In the genomic region with DNA sequence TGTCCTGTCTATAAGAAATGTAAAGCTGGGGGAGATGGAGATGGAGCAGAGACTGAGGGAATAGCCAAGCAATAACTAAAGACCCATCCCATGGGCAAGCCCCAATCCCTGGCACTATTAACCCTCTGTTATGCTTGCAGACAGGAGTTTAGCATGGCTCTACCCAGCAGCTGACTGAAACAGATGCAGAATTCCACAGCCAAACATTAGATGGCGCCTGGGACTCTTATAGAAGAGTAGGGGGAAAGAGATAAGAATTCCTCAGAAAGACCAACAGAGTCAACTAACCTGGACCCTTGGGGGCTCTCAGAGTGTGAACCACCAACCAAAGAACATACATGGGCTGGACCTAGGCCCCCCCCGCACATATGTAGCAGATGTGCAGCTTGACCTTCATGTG, we compare ENCODE assay signal across 18 mouse cellular contexts. TPM values are rescaled to one million over a fixed set of nuclear protein-coding genes. Genes with fewer than 3 reads are reported as not detected.
A peak's percentile ranks its signal among the peaks of the same experiment; 100 is the strongest.
DNase-seq lines count a peak whose midpoint lies in the region; ATAC-seq and TF ChIP-seq lines count a peak whose summit lies in the region.
"Had no signal": no experiment of that assay in that cellular context is flagged by ENCODE, and none has a peak within 500 bp of the region (broad histone marks: within the 10 kb centered on the region; RNA-seq: fewer than 3 reads in every experiment).

No protein-coding gene starts in this region.

- H3K9ac ChIP-seq in embryonic facial prominence, embryonic 11.5 days (replicated peaks; ENCODE audit: low read length), result no peak overlapping the region
- H3K9ac ChIP-seq: embryonic facial prominence, embryonic 15.5 days; liver, embryonic 13.5 days; neural tube, embryonic 13.5 days; stomach, embryonic 15.5 days had no signal

- TF ChIP-seq POLR2A in kidney, adult 2 months (IDR thresholded peaks at IDR 0.05; ENCODE audit: low read depth, low read length), result no peak
- no peak for TF ChIP-seq POLR2A in lung, adult 2 months (IDR thresholded peaks at IDR 0.05; ENCODE audit: borderline replicate concordance, extremely low read depth, low read depth, low read length)

- H3K4me1 ChIP-seq in embryonic facial prominence, embryonic 11.5 days (ENCODE audit: control insufficient read depth, insufficient read depth, low read length), result no peaks in the 10 kb centered on the region
- no peaks in the 10 kb centered on the region for H3K4me1 ChIP-seq in embryonic facial prominence, embryonic 10.5 days
- no peaks in the 10 kb centered on the region for H3K4me1 ChIP-seq in kidney, adult 2 months (ENCODE audit: control insufficient read depth, insufficient read depth, low read length)
- H3K4me1 ChIP-seq in lung, adult 2 months (ENCODE audit: control insufficient read depth, insufficient read depth, low read length), result no peaks in the 10 kb centered on the region
- H3K4me1 ChIP-seq: embryonic facial prominence, embryonic 15.5 days; limb, embryonic 10.5 days; liver, embryonic 13.5 days; neural tube, embryonic 13.5 days; stomach, embryonic 15.5 days had no signal

- peak; percentile 2 for DNase-seq in embryonic facial prominence, embryonic 11.5 days (ENCODE audit: low spot score)
- DNase-seq in embryonic facial prominence, embryonic 10.5 days (ENCODE audit: low spot score), result no peak
- DNase-seq in kidney, adult 2 months, result no peak
- no peak for DNase-seq in kidney, adult 11 months
- peak; percentile 16 for DNase-seq in lung, postnatal 10 days
- DNase-seq in lung, adult 2 months, result no peak
- peak; percentile 18 for DNase-seq in retina, postnatal 1 day
- DNase-seq: adrenal gland, postnatal 36 days; cerebellum, postnatal 25 days; heart, postnatal 10 days; liver, embryonic 13.5 days; thymus, postnatal 14 days had no signal

- 0 out of 2 replicates have a peak, but pooled peaks have one; percentile 22 for TF ChIP-seq CTCF in kidney, adult 2 months (conservative IDR thresholded peaks at IDR 0.05; ENCODE audit: insufficient read depth, insufficient read length, low read depth, low read length)
- TF ChIP-seq CTCF in lung, adult 2 months (IDR thresholded peaks at IDR 0.05; ENCODE audit: insufficient read depth, low read length), result no peak

- no peaks in the 10 kb centered on the region; the same call in none of the 2 replicates for H3K36me3 ChIP-seq in embryonic facial prominence, embryonic 11.5 days (replicated peaks; ENCODE audit: control insufficient read depth, insufficient read depth, low read depth, low read length)
- H3K36me3 ChIP-seq in embryonic facial prominence, embryonic 10.5 days (replicated peaks), result peaks cover 76% of the 10 kb centered on the region
- peaks cover 10% of the 10 kb centered on the region for H3K36me3 ChIP-seq in kidney, adult 2 months (ENCODE audit: control insufficient read depth, insufficient read depth, low read length)

- 56% methylated on average over 2 of the region's 2 CpGs for WGBS in embryonic facial prominence, embryonic 11.5 days
- 56% methylated on average over 2 of the region's 2 CpGs for WGBS in embryonic facial prominence, embryonic 10.5 days
- 77% methylated on average over 2 of the region's 2 CpGs for WGBS in kidney, adult 2 months
- 74% methylated on average over 2 of the region's 2 CpGs for WGBS in lung, adult 2 months

- H3K4me3 ChIP-seq in embryonic facial prominence, embryonic 11.5 days (ENCODE audit: low read depth, low read length), result no peak overlapping the region
- H3K4me3 ChIP-seq in embryonic facial prominence, embryonic 10.5 days, result no peak overlapping the region
- H3K4me3 ChIP-seq in kidney, adult 2 months (ENCODE audit: insufficient read depth, low read depth, low read length), result no peak overlapping the region
- no peak overlapping the region for H3K4me3 ChIP-seq in lung, adult 2 months (replicated peaks; ENCODE audit: extremely low read depth, low read depth, low read length)
- H3K4me3 ChIP-seq: embryonic facial prominence, embryonic 15.5 days; limb, embryonic 10.5 days; liver, embryonic 13.5 days; neural tube, embryonic 13.5 days; stomach, embryonic 15.5 days had no signal

- no peak overlapping the region for H3K4me2 ChIP-seq in embryonic facial prominence, embryonic 11.5 days (ENCODE audit: low read depth, low read length)
- H3K4me2 ChIP-seq: embryonic facial prominence, embryonic 15.5 days; liver, embryonic 13.5 days; neural tube, embryonic 13.5 days; stomach, embryonic 15.5 days had no signal

- H3K27ac ChIP-seq in embryonic facial prominence, embryonic 11.5 days (replicated peaks; ENCODE audit: low read depth, low read length), result no peak overlapping the region
- H3K27ac ChIP-seq in embryonic facial prominence, embryonic 10.5 days (replicated peaks), result no peak overlapping the region
- H3K27ac ChIP-seq in kidney, adult 2 months (ENCODE audit: insufficient read depth, low read depth, low read length), result no peak overlapping the region
- H3K27ac ChIP-seq: embryonic facial prominence, embryonic 15.5 days; limb, embryonic 10.5 days; liver, embryonic 13.5 days; macrophage; neural tube, embryonic 13.5 days; stomach, embryonic 15.5 days had no signal

- no peak for ATAC-seq in embryonic facial prominence, embryonic 11.5 days (replicated peaks; ENCODE audit: insufficient number of reproducible peaks, low FRiP score, low TSS enrichment, low read depth)
- ATAC-seq: Patski had no signal

- H3K27me3 ChIP-seq in embryonic facial prominence, embryonic 11.5 days (ENCODE audit: control insufficient read depth, insufficient read depth, low read length), result no peaks in the 10 kb centered on the region
- H3K27me3 ChIP-seq in embryonic facial prominence, embryonic 10.5 days (replicated peaks; ENCODE audit: low read depth, poor library complexity, severe bottlenecking), result no peaks in the 10 kb centered on the region
- H3K27me3 ChIP-seq in kidney, adult 2 months (replicated peaks; ENCODE audit: control insufficient read depth, insufficient read depth, low read length), result no peaks in the 10 kb centered on the region
- H3K27me3 ChIP-seq: embryonic facial prominence, embryonic 15.5 days; liver, embryonic 13.5 days; neural tube, embryonic 13.5 days; Patski; stomach, embryonic 15.5 days had no signal

- H3K9me3 ChIP-seq in embryonic facial prominence, embryonic 11.5 days (replicated peaks; ENCODE audit: control insufficient read depth, low read length), result no peaks in the 10 kb centered on the region
- no peaks in the 10 kb centered on the region for H3K9me3 ChIP-seq in embryonic facial prominence, embryonic 10.5 days
- H3K9me3 ChIP-seq: embryonic facial prominence, embryonic 15.5 days; limb, embryonic 10.5 days; liver, embryonic 13.5 days; neural tube, embryonic 13.5 days; stomach, embryonic 15.5 days had no signal

RNA-seq across cellular contexts. Expression of gene Mon2, which starts 36.4 kb away (rescaled TPM):
- 24.8 and 28.6 TPM in 2 replicates for polyA plus RNA-seq in embryonic facial prominence, embryonic 11.5 days (2014; fragmentation: Nextera tagmentation; extraction: Ambion mirVana)
- 21.9 and 26.0 TPM in 2 replicates for polyA plus RNA-seq in embryonic facial prominence, embryonic 10.5 days (2016; fragmentation: Nextera tagmentation; extraction: Ambion mirVana)
- polyA plus RNA-seq in kidney, adult 2 months (2012; rRNA removed), result 42.6 and 50.2 TPM in 2 replicates
- polyA plus RNA-seq in lung, adult 2 months (2012; rRNA removed), result 47.3 and 69.0 TPM in 2 replicates

Comparison
In these comparisons a context has a peak if more than half of its experiments do, and no peak if none do; other contexts are left out.
1. DNase-seq: peak in embryonic facial prominence, embryonic 11.5 days (single experiment), lung, postnatal 10 days (single experiment) and retina, postnatal 1 day (single experiment); none in embryonic facial prominence, embryonic 10.5 days (single experiment), kidney, adult 2 months (single experiment), kidney, adult 11 months (single experiment) and lung, adult 2 months (single experiment).